Mouse (Mus musculus) lung, postnatal 0 days (tissue): ENCODE results near the gene Zfp385c. TPM values are rescaled to one million over a fixed set of nuclear protein-coding genes. Genes with fewer than 3 reads are reported as not detected.
"Not testable (repeated sequence)": the region's sequence is repeated elsewhere in the genome, so short reads cannot be mapped to it uniquely, and the experiment has no call there.

ENCODE experiments used
- ATAC-seq: fragments of 200-750 bp; cut with Nextera tagmentation; 2 replicates; pipeline ENCODE4 v1.8.0; 2017; ENCODE audit warnings: moderate library complexity
- DNase-seq: peaks from one replicate; pipeline ENCODE4 v3.0.0-alpha.2; 2016; ENCODE audit warnings: low spot score
- H3K27ac ChIP-seq: fragments of 300-500 bp; sonication (generic); 2 replicates; pipeline ENCODE4 v1.5.1; 2014; ENCODE audit warnings: antibody characterized with exemption, mild to moderate bottlenecking, low read length, mixed read lengths
- H3K27me3 ChIP-seq: fragments of 300-500 bp; sonication (generic); replicated peaks from 2 replicates; pipeline ENCODE4 v1.6.1; 2014; ENCODE audit warnings: low read length, mixed read lengths; ENCODE audit not compliant: insufficient read depth
- H3K36me3 ChIP-seq: fragments of 300-500 bp; sonication (generic); 2 replicates; pipeline ENCODE4 v1.6.1; 2014; ENCODE audit warnings: low read length, mixed read lengths; ENCODE audit not compliant: insufficient read depth
- H3K4me1 ChIP-seq: fragments of 300-500 bp; sonication (generic); 2 replicates; pipeline ENCODE4 v1.6.1; 2014; ENCODE audit warnings: antibody characterized with exemption, low read depth, low read length, mixed read lengths; ENCODE audit not compliant: insufficient read depth
- H3K4me2 ChIP-seq: fragments of 300-500 bp; sonication (generic); replicated peaks from 2 replicates; pipeline ENCODE4 v1.6.1; 2014; ENCODE audit warnings: low read depth, mild to moderate bottlenecking, low read length, moderate library complexity, mixed read lengths
- H3K4me3 ChIP-seq: fragments of 300-500 bp; sonication (generic); 2 replicates; pipeline ENCODE4 v1.5.1; 2014; ENCODE audit warnings: low read depth, low read length
- H3K9ac ChIP-seq: fragments of 300-500 bp; sonication (generic); replicated peaks from 2 replicates; pipeline ENCODE4 v1.6.1; 2014; ENCODE audit warnings: low read depth, mild to moderate bottlenecking
- H3K9me3 ChIP-seq: fragments of 300-500 bp; sonication (generic); 2 replicates; pipeline ENCODE4 v1.6.1; 2016; ENCODE audit warnings: low read length, mixed read lengths
- CTCF ChIP-seq: IDR thresholded peaks from 2 replicates; pipeline ENCODE4 v1.5.1; 2016; ENCODE audit warnings: antibody characterized with exemption, mild to moderate bottlenecking
- EP300 ChIP-seq: IDR thresholded peaks from 2 replicates; pipeline ENCODE4 v1.6.1; 2016; ENCODE audit warnings: antibody characterized with exemption, mild to moderate bottlenecking, control low read depth
- WGBS: fragments of 180-500 bp; shearing (Covaris S2); extraction: QIAGEN DNeasy Blood & Tissue Kit; methylation state at CpG from one replicate; pipeline ENCODE4 v1.1.7; 2014; 5-methylcytosine and 5-hydroxymethylcytosine counted together
- polyA plus RNA-seq: library from polyadenylated mRNA; unstranded; fragments of >200 nt; fragmentation: Nextera tagmentation; extraction: Ambion mirVana; gene quantifications from 2 replicates; pipeline ENCODE4 v1.2.1, GENCODE M21; 2015

Zfp385c gene
- polyA plus RNA-seq, 1 experiment from 2014 or later: not detected

DNA sequence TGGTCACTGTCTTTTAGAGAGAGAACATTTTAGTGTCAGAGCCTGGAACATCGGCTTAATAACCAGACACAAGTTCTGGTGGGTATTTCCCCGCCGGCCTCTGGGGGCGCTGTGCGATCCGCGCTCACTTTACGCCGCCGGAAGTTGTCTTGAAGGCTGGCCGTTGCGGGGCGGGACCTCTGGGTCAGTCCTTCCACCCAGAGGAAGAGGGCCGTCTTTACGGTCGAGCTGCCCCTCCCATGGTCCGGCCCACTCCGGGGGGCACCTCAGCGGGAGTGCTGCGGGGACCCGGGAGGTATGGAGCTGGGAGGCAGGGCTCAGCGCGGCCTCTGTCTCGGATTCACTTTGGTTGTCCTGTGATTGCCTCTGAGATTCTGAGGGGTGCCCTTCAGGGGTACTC lies 69.5 kb downstream of the Zfp385c start:
- H3K4me1 ChIP-seq: peaks cover 8% of the 10 kb centered on the region
- under 1% methylated on average over 23 of the region's 24 CpGs for WGBS
- peak overlapping the region; percentile 72 for H3K4me3 ChIP-seq
- H3K27me3 ChIP-seq: no peaks in the 10 kb centered on the region
- DNase-seq (peak; percentile 98), ATAC-seq (peak; percentile 84)
- H3K9me3 ChIP-seq: no peaks in the 10 kb centered on the region
- H3K9ac ChIP-seq: peak overlapping the region; percentile 81
- peak overlapping the region; percentile 80 for H3K27ac ChIP-seq
- TF ChIP-seq CTCF: peak; percentile 96
- TF ChIP-seq EP300: peak; percentile 51; the same call in 1 of the 2 replicates
- H3K4me2 ChIP-seq: peak overlapping the region; percentile 64
- H3K36me3 ChIP-seq: 0 out of 2 replicates have a peak, but pooled peaks cover 9% of the 10 kb centered on the region

DNA sequence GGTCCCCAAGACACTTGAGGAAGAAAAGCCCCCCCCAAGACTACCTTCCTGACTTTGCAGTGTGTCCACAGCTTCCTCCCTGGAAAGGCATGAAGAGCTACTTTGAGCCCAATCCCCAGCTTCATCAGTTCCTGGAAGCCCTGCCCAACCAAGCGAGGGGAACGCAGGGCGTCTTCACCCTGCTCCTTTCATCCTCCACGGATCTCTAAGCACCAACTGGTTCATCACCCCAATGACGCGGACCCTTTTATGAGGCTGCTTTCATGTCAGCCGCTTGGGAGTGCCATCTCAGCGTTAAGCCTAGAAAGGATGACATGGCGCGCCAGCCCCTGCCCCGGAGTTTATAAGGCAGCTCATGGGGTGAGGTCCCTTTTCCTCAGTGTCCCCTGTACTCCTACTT lies 72.3 kb downstream of the Zfp385c start, which contains the start of gene Dnajc7:
Dnajc7 (minus strand) TSS at position 187 of the 400 bp plus-strand sequence.
- 6% methylated on average over 11 of the region's 11 CpGs for WGBS
- DNase-seq: no peak
- Histone ChIP-seq H3K9me3 (no peaks in the 10 kb centered on the region), H3K4me2 (peak within 1 kb of the TSS; percentile 83), H3K4me3 (peak within 1 kb of the TSS; percentile 98), H3K36me3 (no peaks in the 10 kb centered on the region), H3K9ac (peak within 1 kb of the TSS; percentile 82), H3K4me1 (peaks cover 8% of the 10 kb centered on the region; the same call in 1 of the 2 replicates), H3K27me3 (no peaks in the 10 kb centered on the region), H3K27ac (peak within 1 kb of the TSS; percentile 97)
- TF ChIP-seq EP300 (no peak), CTCF (no peak)
- no peak for ATAC-seq

DNA sequence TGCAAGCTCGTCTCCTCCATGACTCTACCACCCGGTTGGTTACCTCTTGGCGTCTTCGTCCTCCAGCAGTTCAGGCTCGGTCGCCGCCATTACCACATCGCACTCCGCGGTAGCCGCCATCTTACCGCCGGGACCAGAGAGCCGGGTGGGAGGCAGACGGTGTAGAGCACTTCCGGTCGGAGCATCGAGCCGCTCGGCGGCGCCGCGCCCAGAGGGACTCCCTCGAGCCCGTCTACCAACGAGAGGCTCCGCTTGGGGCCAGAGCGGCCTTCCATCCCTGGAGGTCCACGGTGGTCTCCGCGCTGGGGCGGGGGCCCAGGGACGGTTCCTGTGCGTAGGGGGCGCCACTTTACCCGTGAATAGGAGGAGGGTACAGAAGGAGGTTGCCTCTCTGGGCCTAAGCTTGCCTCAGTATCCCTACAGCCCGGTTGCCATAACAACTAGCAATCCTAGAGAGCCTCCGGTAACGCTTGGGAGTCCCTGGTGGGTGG lies 72.7 kb downstream of the Zfp385c start:
- Histone ChIP-seq H3K9ac (peak overlapping the region; percentile 82), H3K27ac (peak overlapping the region; percentile 97), H3K9me3 (no peaks in the 10 kb centered on the region), H3K4me2 (peak overlapping the region; percentile 83), H3K4me3 (peak overlapping the region; percentile 98), H3K36me3 (no peaks in the 10 kb centered on the region), H3K27me3 (no peaks in the 10 kb centered on the region), H3K4me1 (peaks cover 8% of the 10 kb centered on the region; the same call in 1 of the 2 replicates)
- DNase-seq (peak; percentile 97), ATAC-seq (peak; percentile 92)
- TF ChIP-seq CTCF (peak; percentile 50), EP300 (no peak)
- 2% methylated on average over 40 of the region's 40 CpGs for WGBS

DNA sequence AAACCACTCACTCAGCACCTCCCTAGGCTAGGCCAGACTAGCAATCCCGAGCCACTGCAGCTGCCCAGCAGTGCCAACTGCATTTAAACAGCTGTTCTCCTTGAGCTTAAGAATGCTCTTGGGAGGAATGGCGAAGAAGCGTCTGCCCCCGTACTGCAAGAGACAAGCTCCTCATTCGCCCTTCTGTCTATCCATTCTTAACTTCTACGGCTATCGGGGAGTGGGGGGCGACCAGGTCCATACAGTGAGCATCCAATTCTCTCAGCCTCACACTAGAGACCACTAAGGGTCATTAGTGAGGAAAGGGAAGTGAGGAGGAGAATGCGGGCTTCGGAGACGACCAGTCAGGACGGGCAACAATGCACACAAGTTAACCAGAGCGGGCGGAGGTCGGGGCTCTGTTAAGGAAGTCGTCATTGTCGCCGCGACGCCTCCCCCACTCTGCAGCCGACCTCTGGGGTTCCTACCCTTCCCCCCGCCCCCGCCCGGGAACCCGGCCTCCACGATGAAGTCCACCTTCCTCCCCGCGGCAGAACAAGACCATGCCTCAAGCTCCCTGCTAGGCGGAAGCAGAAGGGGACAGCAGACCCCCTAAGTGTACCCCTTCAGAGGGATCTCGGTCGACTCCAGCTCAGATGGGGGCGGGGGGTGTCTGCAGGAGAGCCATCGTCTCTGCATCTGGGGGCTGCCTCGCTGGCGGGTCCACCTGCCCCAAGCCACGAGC lies 73.3 kb downstream of the Zfp385c start, which contains the start of gene Nkiras2:
Nkiras2 (plus strand) TSS at position 484 of the 724 bp plus-strand sequence.
- TF ChIP-seq EP300: no peak
- TF ChIP-seq CTCF: no peak

GRCm38 (mm10) chr11:100617480-100617879 lies 74.8 kb downstream of the Zfp385c start:
- H3K9ac ChIP-seq: no peak overlapping the region
- H3K27me3 ChIP-seq: no peaks in the 10 kb centered on the region
- H3K4me1 ChIP-seq: peaks cover 5% of the 10 kb centered on the region; the same call in 1 of the 2 replicates
- no peak overlapping the region for H3K4me3 ChIP-seq
- ATAC-seq (no peak), DNase-seq (no peak)
- no peak overlapping the region for H3K27ac ChIP-seq
- no peak overlapping the region for H3K4me2 ChIP-seq
- H3K9me3 ChIP-seq: no peaks in the 10 kb centered on the region
- no peaks in the 10 kb centered on the region for H3K36me3 ChIP-seq
- TF ChIP-seq CTCF (no peak), EP300 (no peak)
- 83% methylated on average over 4 of the region's 4 CpGs for WGBS

More for the DNA sequence above, 73.3 kb downstream of the Zfp385c start, which contains the start of gene Nkiras2:
- Histone ChIP-seq H3K27me3 (no peaks in the 10 kb centered on the region), H3K27ac (peak within 1 kb of the TSS; percentile 97), H3K4me1 (peaks cover 8% of the 10 kb centered on the region; the same call in 1 of the 2 replicates), H3K36me3 (no peaks in the 10 kb centered on the region), H3K4me3 (peak within 1 kb of the TSS; percentile 98), H3K9me3 (no peaks in the 10 kb centered on the region), H3K4me2 (peak within 1 kb of the TSS; percentile 83), H3K9ac (peak within 1 kb of the TSS; percentile 82)
- ATAC-seq: peak; percentile 77
- DNase-seq: peak; percentile 90
- WGBS: 0% methylated on average over 32 of the region's 36 CpGs

- DNase-seq, ATAC-seq: not testable (repeated sequence)
- 90% methylated on average over 7 of the region's 7 CpGs for WGBS
Measured at GRCm38 (mm10) chr11:100616836-100617235, 75.4 kb downstream of the Zfp385c start.

More at GRCm38 (mm10) chr11:100616836-100617235, 75.4 kb downstream of the Zfp385c start:
- H3K27ac ChIP-seq, H3K4me2 ChIP-seq, H3K9me3 ChIP-seq, H3K27me3 ChIP-seq, H3K9ac ChIP-seq, H3K4me1 ChIP-seq, H3K36me3 ChIP-seq, H3K4me3 ChIP-seq: not testable (repeated sequence)
